Mouse (Mus musculus) frontal cortex, adult 2 months (tissue): ENCODE data around the gene Hibadh. TPM values are rescaled to one million over a fixed set of nuclear protein-coding genes. Genes with fewer than 3 reads are reported as not detected.

ENCODE experiments used
- DNase-seq, 2 experiments: peaks; one replicate each; pipeline ENCODE4 v3.0.0; 2022; ENCODE audit warnings: low spot score in 1 of 2; ENCODE audit errors: extremely low spot score in 1 of 2
- polyA plus RNA-seq: library from polyadenylated mRNA; depleted of rRNA; stranded (reverse); fragments of >200 nt; gene quantifications from 2 replicates; pipeline ENCODE4 v1.2.3, GENCODE M21; 2012

The Hibadh gene
- polyA plus RNA-seq, 1 experiment, result 73.7 TPM

GRCm38 (mm10) chr6:52578322-52578721 lies 61.9 kb downstream of the Hibadh start:
- no peak for DNase-seq

GRCm38 (mm10) chr6:52577270-52577669 lies 62.9 kb downstream of the Hibadh start:
- peak in 1 of 2 experiments; percentile 75 for DNase-seq

- no peak for DNase-seq
Measured at GRCm38 (mm10) chr6:52568706-52569105, 71.5 kb downstream of the Hibadh start.

GRCm38 (mm10) chr6:52567327-52568299 lies 72.6 kb downstream of the Hibadh start:
- no peak for DNase-seq

GRCm38 (mm10) chr6:52565210-52565609 lies 75.0 kb downstream of the Hibadh start:
- no peak for DNase-seq

- DNase-seq, result no peak
Measured at GRCm38 (mm10) chr6:52562994-52563393, 77.2 kb downstream of the Hibadh start.

- no peak for DNase-seq
Measured at GRCm38 (mm10) chr6:52559041-52559440, 81.1 kb downstream of the Hibadh start.

- no peak for DNase-seq
Measured at GRCm38 (mm10) chr6:52544376-52544775, 95.8 kb downstream of the Hibadh start.

- DNase-seq, result no peak
Measured at GRCm38 (mm10) chr6:52542464-52542863, 97.7 kb downstream of the Hibadh start.

GRCm38 (mm10) chr6:52539911-52540310 lies 100.3 kb downstream of the Hibadh start:
- no peak for DNase-seq

- peak in 1 of 2 experiments; percentile 42 for DNase-seq
Measured at GRCm38 (mm10) chr6:52535072-52535704, 105.0 kb downstream of the Hibadh start.

GRCm38 (mm10) chr6:52532144-52532492 lies 108.1 kb downstream of the Hibadh start:
- DNase-seq, result peak in 1 of 2 experiments; percentile 7

- DNase-seq, result peak in 1 of 2 experiments; percentile 25
Measured at GRCm38 (mm10) chr6:52531366-52532143, 108.6 kb downstream of the Hibadh start.

GRCm38 (mm10) chr6:52530861-52531260 lies 109.3 kb downstream of the Hibadh start:
- no peak for DNase-seq

GRCm38 (mm10) chr6:52524226-52524625 lies 116.0 kb downstream of the Hibadh start:
- DNase-seq, result no peak

- DNase-seq, result no peak
Measured at GRCm38 (mm10) chr6:52518704-52519103, 121.5 kb downstream of the Hibadh start.

- DNase-seq, result no peak
Measured at GRCm38 (mm10) chr6:52517272-52517671, 122.9 kb downstream of the Hibadh start.

- no peak for DNase-seq
Measured at GRCm38 (mm10) chr6:52513876-52514405, 126.2 kb downstream of the Hibadh start.

- no peak for DNase-seq
Measured at GRCm38 (mm10) chr6:52508789-52509188, 131.4 kb downstream of the Hibadh start.

GRCm38 (mm10) chr6:52507946-52508345 lies 132.2 kb downstream of the Hibadh start:
- no peak for DNase-seq

- peak in 1 of 2 experiments; percentile 23 for DNase-seq
Measured at GRCm38 (mm10) chr6:52507171-52507570, 133.0 kb downstream of the Hibadh start.
